In the genomic region with DNA sequence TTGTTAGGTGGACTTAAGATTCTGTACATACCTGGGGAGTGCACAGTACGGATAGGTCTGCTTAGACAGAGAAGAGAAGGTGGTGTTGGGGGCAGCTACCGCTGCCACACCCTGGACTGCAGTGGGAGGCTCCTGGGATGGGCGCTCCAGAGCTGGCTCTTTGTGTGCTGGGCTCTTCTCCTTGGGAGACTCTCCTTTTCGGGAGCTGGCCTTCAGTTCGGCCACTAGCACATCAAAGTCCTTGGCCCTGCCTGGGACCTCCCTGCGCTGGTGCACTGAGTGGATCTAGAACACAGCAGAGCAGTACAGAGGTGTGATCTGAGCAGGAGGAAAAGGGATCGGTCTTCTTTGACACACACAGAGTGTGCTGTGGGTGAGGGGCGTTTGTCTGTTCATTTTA, we compare ENCODE assay signal across 27 mouse cellular contexts. TPM values are rescaled to one million over a fixed set of nuclear protein-coding genes. Genes with fewer than 3 reads are reported as not detected.
DNase-seq lines count a peak whose midpoint lies in the region; ATAC-seq and TF ChIP-seq lines count a peak whose summit lies in the region.
"Had no signal": no experiment of that assay in that cellular context is flagged by ENCODE, and none has a peak within 500 bp of the region (broad histone marks: within the 10 kb centered on the region; RNA-seq: fewer than 3 reads in every experiment).

No protein-coding gene starts in this region.

- intact Hi-C loops in heart, postnatal 36 days (cut with DNase I) = loop anchor here (10.0 kb wide), 1 partner anchor 349 kb away; no protein-coding TSS in a partner anchor

- 91% methylated on average over 8 of the region's 8 CpGs for WGBS in forebrain, embryonic 11.5 days
- 92% methylated on average over 8 of the region's 8 CpGs for WGBS in forebrain, embryonic 16.5 days

- peaks cover 2% of the 10 kb centered on the region; the same call in 1 of the 2 replicates for H3K36me3 ChIP-seq in forebrain, embryonic 11.5 days (ENCODE audit: control insufficient read depth, insufficient read depth, low read length)
- peaks cover 23% of the 10 kb centered on the region; the same call in 1 of the 2 replicates for H3K36me3 ChIP-seq in forebrain, embryonic 16.5 days (ENCODE audit: control insufficient read depth, insufficient read depth)
- peaks cover 66% of the 10 kb centered on the region for H3K36me3 ChIP-seq in E14TG2a.4 (ENCODE audit: insufficient read depth, low read length)

- no peak overlapping the region for H3K4me2 ChIP-seq in forebrain, embryonic 11.5 days (ENCODE audit: low read depth, low read length, severe bottlenecking)
- H3K4me2 ChIP-seq in forebrain, embryonic 16.5 days (ENCODE audit: low read length) = no peak overlapping the region
- H3K4me2 ChIP-seq: embryonic facial prominence, embryonic 12.5 days; embryonic facial prominence, embryonic 15.5 days; heart, embryonic 12.5 days; heart, embryonic 15.5 days; hindbrain, embryonic 14.5 days had no signal

- no peak for ATAC-seq in forebrain, embryonic 11.5 days (replicated peaks; ENCODE audit: low FRiP score)
- no peak for ATAC-seq in forebrain, embryonic 16.5 days
- ATAC-seq: CD4-positive, CD25-positive, alpha-beta regulatory T cell, adult 4 months; forebrain, postnatal 0 days; hindbrain, postnatal 0 days; inflammation-experienced regulatory T-cells, adult 6 months; intestine, embryonic 16.5 days had no signal

- no peak overlapping the region for H3K9ac ChIP-seq in forebrain, embryonic 11.5 days (ENCODE audit: low read length)
- H3K9ac ChIP-seq in forebrain, embryonic 16.5 days (replicated peaks; ENCODE audit: low read depth, low read length) = no peak overlapping the region
- H3K9ac ChIP-seq: embryonic facial prominence, embryonic 12.5 days; embryonic facial prominence, embryonic 15.5 days; forebrain, postnatal 0 days; heart, embryonic 12.5 days; heart, embryonic 15.5 days; hindbrain, embryonic 14.5 days had no signal

- peaks cover 11% of the 10 kb centered on the region; the same call in 1 of the 2 replicates for H3K4me1 ChIP-seq in forebrain, embryonic 11.5 days (replicated peaks; ENCODE audit: control insufficient read depth, insufficient read depth, low read length)
- H3K4me1 ChIP-seq in forebrain, embryonic 16.5 days (replicated peaks; ENCODE audit: control insufficient read depth, insufficient read depth, low read length) = peaks cover 32% of the 10 kb centered on the region
- H3K4me1 ChIP-seq in E14TG2a.4 (replicated peaks; ENCODE audit: low read depth, low read length) = peaks cover 78% of the 10 kb centered on the region

- TF ChIP-seq CTCF in E14TG2a.4 (conservative IDR thresholded peaks at IDR 0.05; ENCODE audit: low read length) = no peak

- no peak overlapping the region for H3K27ac ChIP-seq in forebrain, embryonic 11.5 days (ENCODE audit: low read depth, low read length)
- no peak overlapping the region for H3K27ac ChIP-seq in forebrain, embryonic 16.5 days (ENCODE audit: low read length)
- H3K27ac ChIP-seq: embryonic facial prominence, embryonic 12.5 days; heart, embryonic 15.5 days; hindbrain, embryonic 14.5 days; hindbrain, postnatal 0 days had no signal

- H3K27me3 ChIP-seq in forebrain, embryonic 11.5 days (ENCODE audit: control insufficient read depth, insufficient read depth, low read length) = no peaks in the 10 kb centered on the region
- no peaks in the 10 kb centered on the region for H3K27me3 ChIP-seq in forebrain, embryonic 16.5 days (replicated peaks; ENCODE audit: control insufficient read depth, insufficient read depth, low read length)
- H3K27me3 ChIP-seq in E14TG2a.4 (ENCODE audit: insufficient read depth, low read length) = no peaks in the 10 kb centered on the region
- H3K27me3 ChIP-seq: embryonic facial prominence, embryonic 12.5 days; embryonic facial prominence, embryonic 15.5 days; heart, embryonic 12.5 days; heart, embryonic 15.5 days had no signal

- H3K4me3 ChIP-seq in forebrain, embryonic 11.5 days (ENCODE audit: low read depth, low read length) = no peak overlapping the region
- no peak overlapping the region for H3K4me3 ChIP-seq in forebrain, embryonic 16.5 days (replicated peaks; ENCODE audit: low read length)
- H3K4me3 ChIP-seq in E14TG2a.4 (replicated peaks; ENCODE audit: low read length) = 0 out of 2 replicates have a peak overlapping the region, but pooled peaks have one; percentile 3
- H3K4me3 ChIP-seq: embryonic facial prominence, embryonic 12.5 days; embryonic facial prominence, embryonic 15.5 days; gastrocnemius, adult 2 months; heart, embryonic 12.5 days; heart, embryonic 15.5 days had no signal

- peak; percentile 49 for DNase-seq in forebrain, embryonic 11.5 days (ENCODE audit: low spot score)
- DNase-seq in heart, adult 11 months = peak; percentile 84
- no peak for DNase-seq in heart, postnatal 36 days
- no peak for DNase-seq in T-cell, adult 2 months (ENCODE audit: low spot score)
- DNase-seq: adrenal gland, adult 2 months; adrenal gland, postnatal 25 days; cerebellum, adult 9-11 months; forebrain, postnatal 0 days; gastrocnemius, adult 2 months; gastrocnemius, postnatal 14 days; heart, adult 18-20 months; heart, postnatal 10 days; heart, postnatal 4 days; kidney, adult 18-20 months had no signal

- no peaks in the 10 kb centered on the region for H3K9me3 ChIP-seq in forebrain, embryonic 11.5 days (ENCODE audit: control insufficient read depth, low read length)
- no peaks in the 10 kb centered on the region for H3K9me3 ChIP-seq in forebrain, embryonic 16.5 days (ENCODE audit: control insufficient read depth, low read length)
- H3K9me3 ChIP-seq in E14TG2a.4 (ENCODE audit: low read length) = no peaks in the 10 kb centered on the region
- H3K9me3 ChIP-seq: embryonic facial prominence, embryonic 12.5 days; embryonic facial prominence, embryonic 15.5 days; heart, embryonic 12.5 days; heart, embryonic 15.5 days had no signal

RNA-seq across cellular contexts. Expression of a gene that starts 4.6 kb away (rescaled TPM):
- 3.1 and 3.2 TPM in 2 replicates for polyA plus RNA-seq in forebrain, embryonic 11.5 days (2014; fragmentation: Nextera tagmentation; extraction: Ambion mirVana)
- 4.1 and 5.7 TPM in 2 replicates for polyA plus RNA-seq in forebrain, embryonic 16.5 days (2015; fragmentation: Nextera tagmentation; extraction: Ambion mirVana)
- 1 to 10 TPM; 5.3 to 5.5 TPM for total RNA-seq in heart, postnatal 36 days (2021)

RNA-seq across cellular contexts. Expression of a gene that starts 5.1 kb away (rescaled TPM):
- 22.3 and 24.3 TPM in 2 replicates for polyA plus RNA-seq in forebrain, embryonic 11.5 days (2014; fragmentation: Nextera tagmentation; extraction: Ambion mirVana)
- 30.7 and 33.8 TPM in 2 replicates for polyA plus RNA-seq in forebrain, embryonic 16.5 days (2015; fragmentation: Nextera tagmentation; extraction: Ambion mirVana)
- total RNA-seq in heart, postnatal 36 days (2021) = 1 to 10 TPM; 2.6 to 3.2 TPM

RNA-seq across cellular contexts. Expression of a gene that starts 19.5 kb away (rescaled TPM):
- 4.2 and 5.2 TPM in 2 replicates for polyA plus RNA-seq in forebrain, embryonic 11.5 days (2014; fragmentation: Nextera tagmentation; extraction: Ambion mirVana)
- polyA plus RNA-seq in forebrain, embryonic 16.5 days (2015; fragmentation: Nextera tagmentation; extraction: Ambion mirVana) = 10.1 and 12.0 TPM in 2 replicates
- total RNA-seq in heart, postnatal 36 days (2021) = 10 to 100 TPM; 15.1 to 15.5 TPM

RNA-seq across cellular contexts. Expression of a gene that starts 20.8 kb away (rescaled TPM):
- polyA plus RNA-seq in forebrain, embryonic 11.5 days (2014; fragmentation: Nextera tagmentation; extraction: Ambion mirVana) = 2.3 and 3.5 TPM in 2 replicates
- 1.7 and 2.3 TPM in 2 replicates for polyA plus RNA-seq in forebrain, embryonic 16.5 days (2015; fragmentation: Nextera tagmentation; extraction: Ambion mirVana)
- total RNA-seq in heart, postnatal 36 days (2021) = under 1 TPM; 0.70 to 0.80 TPM
- total RNA-seq: common myeloid progenitor, adult 5-6 weeks had no signal
- polyA plus RNA-seq: C2C12; inflammation-experienced regulatory T-cells, adult 6 months had no signal

RNA-seq across cellular contexts. Expression of a gene that starts 50.9 kb away (rescaled TPM):
- 0.25 and 0.32 TPM in 2 replicates for polyA plus RNA-seq in forebrain, embryonic 11.5 days (2014; fragmentation: Nextera tagmentation; extraction: Ambion mirVana)
- 2.4 and 4.3 TPM in 2 replicates for polyA plus RNA-seq in forebrain, embryonic 16.5 days (2015; fragmentation: Nextera tagmentation; extraction: Ambion mirVana)
- total RNA-seq in heart, postnatal 36 days (2021) = not detected
- total RNA-seq: common myeloid progenitor, adult 5-6 weeks; gastrocnemius, adult 2 months; heart, adult 18-20 months; heart, postnatal 10 days; heart, postnatal 4 days had no signal
- polyA plus RNA-seq: inflammation-experienced regulatory T-cells, adult 6 months had no signal

Comparison
In these comparisons a context has a peak if more than half of its experiments do, and no peak if none do; other contexts are left out.
1. DNase-seq: peak in forebrain, embryonic 11.5 days (single experiment) and heart, adult 11 months (single experiment); none in heart, postnatal 36 days (0 of 2) and T-cell, adult 2 months (single experiment).